Mouse (Mus musculus): ENCODE measurements around the gene Eno2.

Eno2 gene

GRCm38 (mm10) chr6:124758849-124759232 lies 10.6 kb downstream of the Eno2 start:
- no peak for DNase-seq

- peak; percentile 74 for DNase-seq
These were observed 11.3 kb downstream of the Eno2 start for GRCm38 (mm10) chr6:124757909-124758848.

GRCm38 (mm10) chr6:124757351-124757880 lies 12.1 kb downstream of the Eno2 start:
- no peak for DNase-seq

- peak; percentile 87 for DNase-seq
These were observed 12.7 kb downstream of the Eno2 start for GRCm38 (mm10) chr6:124756652-124757350.

GRCm38 (mm10) chr6:124755831-124756595 lies 13.5 kb downstream of the Eno2 start, which contains the start of the genes Gm45234 and Atn1:
TSS of gene Gm45234 (minus strand) at chr6:124756021.
TSS of gene Atn1 (minus strand) at chr6:124756524.
- DNase-seq = no peak

- no peak for DNase-seq
These were observed 14.2 kb downstream of the Eno2 start for GRCm38 (mm10) chr6:124755306-124755705.

- no peak for DNase-seq
These were observed 15.6 kb downstream of the Eno2 start for GRCm38 (mm10) chr6:124753861-124754260.

GRCm38 (mm10) chr6:124750405-124750804 lies 19.1 kb downstream of the Eno2 start:
- DNase-seq = no peak

GRCm38 (mm10) chr6:124746654-124747632 lies 22.5 kb downstream of the Eno2 start:
- DNase-seq = no peak

GRCm38 (mm10) chr6:124746296-124746605 lies 23.2 kb downstream of the Eno2 start:
- DNase-seq = no peak

GRCm38 (mm10) chr6:124745490-124746295 lies 23.8 kb downstream of the Eno2 start:
- DNase-seq = peak; percentile 95

GRCm38 (mm10) chr6:124744755-124745321 lies 24.6 kb downstream of the Eno2 start:
- no peak for DNase-seq

- DNase-seq = no peak
These were observed 25.8 kb downstream of the Eno2 start for GRCm38 (mm10) chr6:124743647-124744046.

- DNase-seq = no peak
These were observed 26.5 kb downstream of the Eno2 start for GRCm38 (mm10) chr6:124742839-124743514.

GRCm38 (mm10) chr6:124741842-124742241 lies 27.6 kb downstream of the Eno2 start:
- no peak for DNase-seq

GRCm38 (mm10) chr6:124740888-124741761 lies 28.3 kb downstream of the Eno2 start, which contains the start of gene Grcc10:
TSS of gene Grcc10 (minus strand) at chr6:124741374.
- peak; percentile 91 for DNase-seq

GRCm38 (mm10) chr6:124740211-124740887 lies 29.1 kb downstream of the Eno2 start:
- DNase-seq = peak; percentile 57

- no peak for DNase-seq
These were observed 30.2 kb downstream of the Eno2 start for GRCm38 (mm10) chr6:124739231-124739796.

Measured in right cerebral cortex, adult 18-20 months (tissue).